Mouse (Mus musculus): ENCODE measurements at regions not wholly inside any gene's neighbourhood (a gene's known extent, or its start where the extent isn't known, plus 50 kb on each side); places are given as distances from the start of the nearest gene placed in this dataset.

- no peak for DNase-seq (ENCODE audit: low spot score)
Measured at GRCm38 (mm10) chr10:97248522-97248921, 230.9 kb upstream of the Dcn start.

- DNase-seq (ENCODE audit: low spot score) = no peak
Measured at GRCm38 (mm10) chr10:97249760-97250159, 229.6 kb upstream of the Dcn start.

- no peak for DNase-seq (ENCODE audit: low spot score)
Measured at GRCm38 (mm10) chr10:97250167-97250566, 229.2 kb upstream of the Dcn start.

GRCm38 (mm10) chr10:97265959-97266517 is 213.4 kb upstream of the Dcn start:
- DNase-seq (ENCODE audit: low spot score) = no peak

GRCm38 (mm10) chr10:97282416-97282815 is 197.0 kb upstream of the Dcn start:
- DNase-seq (ENCODE audit: low spot score) = no peak

GRCm38 (mm10) chr10:97282841-97283496 is 196.4 kb upstream of the Dcn start:
- no peak for DNase-seq (ENCODE audit: low spot score)

- DNase-seq (ENCODE audit: low spot score) = no peak
Measured at GRCm38 (mm10) chr10:97304791-97305355, 174.5 kb upstream of the Dcn start.

GRCm38 (mm10) chr10:97309580-97309979 is 169.8 kb upstream of the Dcn start:
- DNase-seq (ENCODE audit: low spot score) = no peak

GRCm38 (mm10) chr10:97312509-97312908 is 166.9 kb upstream of the Dcn start:
- DNase-seq (ENCODE audit: low spot score) = no peak

GRCm38 (mm10) chr10:97312978-97313377 is 166.4 kb upstream of the Dcn start:
- peak; percentile 98 for DNase-seq (ENCODE audit: low spot score)

GRCm38 (mm10) chr10:97313407-97313901 is 166.0 kb upstream of the Dcn start:
- peak; percentile 73 for DNase-seq (ENCODE audit: low spot score)

GRCm38 (mm10) chr10:97332639-97333038 is 146.8 kb upstream of the Dcn start:
- no peak for DNase-seq (ENCODE audit: low spot score)

GRCm38 (mm10) chr10:97334044-97334443 is 145.4 kb upstream of the Dcn start:
- DNase-seq (ENCODE audit: low spot score) = no peak

GRCm38 (mm10) chr10:97334606-97335150 is 144.7 kb upstream of the Dcn start:
- DNase-seq (ENCODE audit: low spot score) = no peak

- DNase-seq (ENCODE audit: low spot score) = no peak
Measured at GRCm38 (mm10) chr10:97338033-97338692, 141.2 kb upstream of the Dcn start.

- no peak for DNase-seq (ENCODE audit: low spot score)
Measured at GRCm38 (mm10) chr10:97339866-97340706, 139.3 kb upstream of the Dcn start.

GRCm38 (mm10) chr10:97345347-97345746 is 134.1 kb upstream of the Dcn start:
- peak; percentile 89 for DNase-seq (ENCODE audit: low spot score)

- no peak for DNase-seq (ENCODE audit: low spot score)
Measured at GRCm38 (mm10) chr10:97346949-97347348, 132.5 kb upstream of the Dcn start.

- DNase-seq (ENCODE audit: low spot score) = no peak
Measured at GRCm38 (mm10) chr10:97368625-97369024, 110.8 kb upstream of the Dcn start.

GRCm38 (mm10) chr10:97375824-97376223 is 103.6 kb upstream of the Dcn start:
- peak; percentile 71 for DNase-seq (ENCODE audit: low spot score)

- DNase-seq (ENCODE audit: low spot score) = no peak
Measured at GRCm38 (mm10) chr10:97376376-97376775, 103.0 kb upstream of the Dcn start.

- DNase-seq (ENCODE audit: low spot score) = no peak
Measured at GRCm38 (mm10) chr10:97381586-97381985, 97.8 kb upstream of the Dcn start.
